Mouse (Mus musculus): Measurements from ENCODE around the gene Akr1e1.

DNA sequence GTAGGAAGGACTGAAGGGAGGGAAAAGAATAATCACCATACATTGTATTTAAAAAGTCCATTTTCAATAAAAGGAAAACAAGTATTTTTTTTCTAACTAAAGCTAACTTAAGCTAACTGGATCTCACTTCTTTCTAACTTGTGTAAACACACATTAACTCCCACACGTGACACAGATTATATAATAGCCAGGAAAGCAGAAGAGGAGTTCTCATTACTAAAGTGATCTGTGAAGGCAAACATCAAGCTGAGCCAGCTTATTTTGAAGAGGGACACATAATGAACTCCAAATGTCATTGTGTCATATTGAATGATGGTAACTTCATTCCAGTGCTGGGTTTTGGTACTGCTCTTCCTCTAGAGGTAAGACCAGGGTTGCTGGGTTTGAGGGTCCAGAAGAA is 35.1 kb downstream of the Akr1e1 start, which contains the start of gene Akr1c21:
- TF ChIP-seq POLR2A (IDR thresholded peaks at IDR 0.05; ENCODE audit: insufficient read depth, low read depth, low read length) (no peak), CTCF (IDR thresholded peaks at IDR 0.05; ENCODE audit: insufficient read depth, low read depth, low read length) (no peak)
